Mouse (Mus musculus) stomach, postnatal 0 days (tissue): Measurements from ENCODE around the gene Slc6a11.

Experiments used
- CTCF ChIP-seq: IDR thresholded peaks from 2 replicates; pipeline ENCODE4 v1.5.1; 2016; ENCODE audit warnings: antibody characterized with exemption, low read depth, mild to moderate bottlenecking, moderate library complexity
- EP300 ChIP-seq: optimal IDR thresholded peaks from 2 replicates; pipeline ENCODE3; 2016; ENCODE audit warnings: antibody characterized with exemption

GRCm38 (mm10) chr6:114258661-114259193 lies 127.7 kb downstream of the Slc6a11 start:
- no peak for TF ChIP-seq CTCF
- no peak for TF ChIP-seq EP300
